ENCODE assay signal across 10 mouse cellular contexts in the genomic region with DNA sequence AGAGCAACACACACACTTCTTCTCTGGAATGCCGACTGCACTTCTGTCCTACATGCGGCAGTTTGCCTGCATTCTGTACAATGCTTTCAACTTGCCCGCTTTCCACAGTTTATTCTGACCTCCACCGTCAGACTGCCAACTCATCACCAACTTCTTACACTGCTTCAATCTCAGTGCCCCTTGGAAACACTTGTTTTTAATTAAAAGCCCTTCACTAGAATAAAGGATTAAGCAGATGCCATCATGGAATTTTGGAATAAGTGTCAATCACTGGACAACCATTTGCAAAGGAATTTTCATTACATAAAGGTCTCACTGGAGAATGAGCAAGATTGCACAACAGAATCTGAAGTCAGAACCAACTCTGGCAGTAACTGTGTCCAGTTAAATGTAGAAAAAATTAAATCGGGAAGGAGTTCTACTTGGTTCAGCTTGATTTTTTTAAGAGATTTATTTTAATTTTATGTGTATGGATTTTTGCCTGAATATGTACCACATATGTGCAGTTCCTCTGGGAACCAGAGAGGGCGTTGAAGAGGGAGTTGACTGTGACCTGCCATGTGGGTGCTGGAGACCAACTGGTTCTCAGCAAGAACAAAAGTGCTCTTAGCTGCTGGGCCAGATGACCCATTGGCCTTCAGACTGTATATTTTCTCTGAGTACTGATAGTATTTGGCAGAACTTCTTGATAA.
DNase-seq lines count a peak whose midpoint lies in the region; ATAC-seq and TF ChIP-seq lines count a peak whose summit lies in the region.
"Had no signal": no experiment of that assay in that cellular context is flagged by ENCODE, and none has a peak within 500 bp of the region (broad histone marks: within the 10 kb centered on the region; RNA-seq: fewer than 3 reads in every experiment).

No protein-coding gene starts in this region.

- DNase-seq in adrenal gland, postnatal 36 days = peak; percentile 15 to 25
- DNase-seq in adrenal gland, adult 8-10 months = no peak
- peak; percentile 55 for DNase-seq in lung, embryonic 14.5 days
- DNase-seq in lung, postnatal 14 days = no peak
- DNase-seq in testis, postnatal 10 days (ENCODE audit: low spot score) = peak; percentile 75
- no peak for DNase-seq in left cerebral cortex, postnatal 10 days (ENCODE audit: extremely low spot score in 1 of 2, low spot score in 2 of 2)
- DNase-seq: cerebellum, postnatal 36 days had no signal

- H3K9me3 ChIP-seq in lung, embryonic 14.5 days (ENCODE audit: low read depth, low read length) = no peaks in the 10 kb centered on the region
- H3K9me3 ChIP-seq in intestine, embryonic 16.5 days (ENCODE audit: control insufficient read depth, low read length) = no peaks in the 10 kb centered on the region
- no peaks in the 10 kb centered on the region for H3K9me3 ChIP-seq in forebrain, embryonic 16.5 days (ENCODE audit: control insufficient read depth, low read length)
- H3K9me3 ChIP-seq: forebrain, embryonic 15.5 days had no signal

- no peak for ATAC-seq in lung, embryonic 14.5 days (ENCODE audit: insufficient read depth)
- no peak for ATAC-seq in intestine, embryonic 16.5 days
- no peak for ATAC-seq in forebrain, embryonic 16.5 days
- ATAC-seq: forebrain, embryonic 15.5 days had no signal

- no peak overlapping the region for H3K9ac ChIP-seq in lung, embryonic 14.5 days
- no peak overlapping the region for H3K9ac ChIP-seq in intestine, embryonic 16.5 days (ENCODE audit: low read depth, low read length)
- H3K9ac ChIP-seq in forebrain, embryonic 16.5 days (replicated peaks; ENCODE audit: low read depth, low read length) = no peak overlapping the region
- H3K9ac ChIP-seq: forebrain, embryonic 15.5 days had no signal

- H3K4me3 ChIP-seq in lung, embryonic 14.5 days (ENCODE audit: low read depth, low read length) = no peak overlapping the region
- no peak overlapping the region for H3K4me3 ChIP-seq in intestine, embryonic 16.5 days (ENCODE audit: low read length)
- no peak overlapping the region for H3K4me3 ChIP-seq in forebrain, embryonic 16.5 days (replicated peaks; ENCODE audit: low read length)
- H3K4me3 ChIP-seq: forebrain, embryonic 15.5 days had no signal

- WGBS in lung, embryonic 14.5 days = 29% methylated on average over 6 of the region's 6 CpGs
- 66% methylated on average over 6 of the region's 6 CpGs for WGBS in intestine, embryonic 16.5 days
- WGBS in forebrain, embryonic 16.5 days = 66% methylated on average over 6 of the region's 6 CpGs

- TF ChIP-seq CTCF in lung, embryonic 14.5 days (IDR thresholded peaks at IDR 0.05; ENCODE audit: low read depth) = peak; percentile 43

- intact Hi-C loops in left cerebral cortex, postnatal 10 days (cut with DNase I) = no loop called here

- no peaks in the 10 kb centered on the region for H3K27me3 ChIP-seq in lung, embryonic 14.5 days (ENCODE audit: insufficient read depth, low read length)
- no peaks in the 10 kb centered on the region for H3K27me3 ChIP-seq in intestine, embryonic 16.5 days (replicated peaks; ENCODE audit: control insufficient read depth, insufficient read depth, low read length)
- H3K27me3 ChIP-seq in forebrain, embryonic 16.5 days (replicated peaks; ENCODE audit: control insufficient read depth, insufficient read depth, low read length) = no peaks in the 10 kb centered on the region
- H3K27me3 ChIP-seq: forebrain, embryonic 15.5 days had no signal

- H3K27ac ChIP-seq in lung, embryonic 14.5 days (ENCODE audit: low read depth) = peak overlapping the region; percentile 77; the same call in 1 of the 2 replicates
- 0 out of 2 replicates have a peak overlapping the region, but pooled peaks have one; percentile 36 for H3K27ac ChIP-seq in intestine, embryonic 16.5 days (ENCODE audit: low read length)
- H3K27ac ChIP-seq in forebrain, embryonic 16.5 days (ENCODE audit: low read length) = no peak overlapping the region
- H3K27ac ChIP-seq: forebrain, embryonic 15.5 days had no signal

- H3K4me2 ChIP-seq in lung, embryonic 14.5 days = no peak overlapping the region
- H3K4me2 ChIP-seq in intestine, embryonic 16.5 days (ENCODE audit: low read depth, low read length) = no peak overlapping the region
- H3K4me2 ChIP-seq in forebrain, embryonic 16.5 days (ENCODE audit: low read length) = no peak overlapping the region
- H3K4me2 ChIP-seq: forebrain, embryonic 15.5 days had no signal

- H3K36me3 ChIP-seq in lung, embryonic 14.5 days (ENCODE audit: insufficient read depth) = no peaks in the 10 kb centered on the region
- H3K36me3 ChIP-seq in intestine, embryonic 16.5 days (ENCODE audit: control insufficient read depth, insufficient read depth, low read length) = no peaks in the 10 kb centered on the region
- H3K36me3 ChIP-seq in forebrain, embryonic 16.5 days (ENCODE audit: control insufficient read depth, insufficient read depth) = no peaks in the 10 kb centered on the region
- H3K36me3 ChIP-seq: forebrain, embryonic 15.5 days had no signal

- peaks cover 50% of the 10 kb centered on the region for H3K4me1 ChIP-seq in lung, embryonic 14.5 days (ENCODE audit: insufficient read depth)
- H3K4me1 ChIP-seq in intestine, embryonic 16.5 days (ENCODE audit: control insufficient read depth, insufficient read depth, low read length) = peaks cover 14% of the 10 kb centered on the region
- H3K4me1 ChIP-seq in forebrain, embryonic 16.5 days (replicated peaks; ENCODE audit: control insufficient read depth, insufficient read depth, low read length) = no peaks in the 10 kb centered on the region
- H3K4me1 ChIP-seq: forebrain, embryonic 15.5 days had no signal

Comparison
In these comparisons a context has a peak if more than half of its experiments do, and no peak if none do; other contexts are left out.
1. DNase-seq: peak in adrenal gland, postnatal 36 days (2 of 2), lung, embryonic 14.5 days (single experiment) and testis, postnatal 10 days (single experiment); none in adrenal gland, adult 8-10 months (single experiment), lung, postnatal 14 days (single experiment) and left cerebral cortex, postnatal 10 days (0 of 2).